Mouse (Mus musculus) gastrocnemius, postnatal 25 days (tissue): ENCODE data around the gene Trp53i11. TPM values are rescaled to one million over a fixed set of nuclear protein-coding genes. Genes with fewer than 3 reads are reported as not detected.
A peak's percentile ranks its signal among the peaks of the same experiment; 100 is the strongest.

Experiments
- DNase-seq: peaks from one replicate; pipeline ENCODE4 v3.0.0; 2022
- long read RNA-seq, 2 experiments: library from polyadenylated mRNA; stranded (forward); transcript quantifications; one replicate each; pipeline ENCODE4 v2.0.0; 2021
- total RNA-seq, 2 experiments: library from RNA; stranded (reverse); gene quantifications; 1 replicate in 1 of 2; 2 replicates in 1 of 2; pipeline ENCODE4 v1.2.3; 2021

Gene Trp53i11
- total RNA-seq = 1 to 10 TPM; 3.5 to 7.0 TPM
- long read RNA-seq, experiment 1, partial matches to known transcripts = 0 of 7 reads
- long read RNA-seq, experiment 1, other reads (novel, unspliced or antisense) = 5 of 7 reads
- long read RNA-seq, experiment 2, transcript Trp53i11-201 (8 exons, 2,654 nt) = major isoform, 6 of 17 reads
- long read RNA-seq, experiment 2, partial matches to known transcripts = 0 of 17 reads
- long read RNA-seq, experiment 2, other reads (novel, unspliced or antisense) = 9 of 17 reads

DNA sequence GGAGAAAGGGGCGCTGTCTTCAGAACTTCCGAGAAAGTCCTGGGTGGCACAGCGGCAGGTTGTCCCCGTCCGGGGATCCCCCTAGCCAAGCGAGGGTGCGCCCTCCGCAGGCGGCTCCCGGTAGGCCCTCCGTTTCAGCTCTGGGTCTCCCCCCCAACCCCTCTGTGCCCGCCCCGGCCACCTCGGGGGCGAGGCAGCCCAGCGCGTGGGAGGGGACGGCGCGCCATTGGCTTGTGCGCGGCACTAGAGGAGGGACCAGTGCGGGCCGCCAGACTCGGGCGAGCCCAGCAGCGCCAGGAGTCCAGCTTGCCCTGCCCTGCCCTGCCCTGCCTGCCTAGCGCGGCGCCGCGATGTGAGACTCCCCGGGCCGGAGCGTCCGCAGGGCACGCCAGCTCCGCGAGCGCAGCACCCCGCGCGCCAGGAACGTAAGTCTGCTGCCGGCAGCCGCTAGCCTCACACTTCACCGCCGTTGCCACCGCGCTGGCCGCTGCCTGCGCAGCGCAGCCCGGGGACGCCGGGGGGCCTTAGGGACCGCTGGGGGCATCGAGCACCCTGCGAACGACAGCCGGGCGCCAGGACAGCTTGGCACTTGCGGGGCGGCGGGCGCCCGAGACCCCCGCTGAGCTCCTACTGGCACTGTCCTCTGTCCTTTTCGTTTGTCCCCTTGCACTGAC is at the start of gene Trp53i11:
Gene Trp53i11 (plus strand): TSS at position 226 of the 674 bp plus-strand sequence.
- DNase-seq = peak; percentile 88

DNA sequence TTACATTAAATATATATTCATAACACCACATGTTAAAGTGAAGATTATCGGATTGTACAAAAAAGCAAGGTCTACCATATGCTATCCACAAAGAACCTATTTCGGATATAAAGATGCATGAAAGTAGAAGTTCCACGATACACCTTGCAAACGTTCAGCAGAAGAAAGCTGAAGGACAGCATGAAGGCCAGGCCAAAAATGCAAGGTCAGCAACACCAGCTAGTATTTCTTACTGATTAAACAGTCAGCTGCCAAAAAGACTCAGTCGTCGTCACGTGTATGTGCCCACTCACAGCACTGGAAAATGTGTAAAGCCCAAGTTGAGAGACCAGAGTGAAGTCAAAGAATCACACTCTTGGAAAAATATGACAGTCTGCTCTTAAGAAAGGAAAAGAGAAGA is 47.9 kb upstream of the Trp53i11 start:
- no peak for DNase-seq

DNA sequence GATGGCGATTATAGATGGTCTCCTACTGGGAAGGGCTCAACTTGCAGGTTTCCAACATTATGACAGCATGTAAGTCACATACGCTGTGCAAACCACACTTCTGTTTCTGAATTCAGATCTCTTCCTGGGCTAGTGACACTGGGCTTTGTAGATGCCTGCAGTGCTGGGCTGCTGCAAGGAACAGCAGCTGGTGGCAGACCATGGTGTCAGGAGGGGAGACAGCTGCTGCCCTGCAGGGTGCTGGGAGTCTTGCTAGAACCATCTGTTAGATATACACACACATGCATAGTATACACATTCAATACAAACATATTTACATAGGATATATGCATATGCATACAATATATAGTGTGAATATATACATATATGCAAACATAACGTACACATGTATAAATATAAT is 46.0 kb upstream of the Trp53i11 start:
- DNase-seq = no peak

DNA sequence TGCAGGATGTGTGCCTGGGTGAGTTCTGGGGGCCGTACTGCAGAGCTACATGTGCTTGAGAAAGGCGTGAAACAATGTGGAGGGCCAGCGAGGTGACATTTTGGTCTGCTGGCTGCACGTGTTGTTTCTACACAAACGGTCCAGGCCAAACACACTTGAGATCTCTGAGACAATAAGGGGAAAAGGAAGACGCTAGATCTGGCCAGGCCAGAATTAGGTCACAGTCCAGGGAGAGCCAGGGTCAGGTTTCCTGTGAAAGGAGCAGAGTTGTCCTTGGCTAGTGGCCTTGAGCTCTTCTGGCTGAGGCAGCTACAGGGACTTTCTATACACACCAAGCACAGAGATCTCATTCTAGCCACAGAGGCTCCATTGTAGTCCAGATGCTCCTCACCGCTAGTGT is 44.7 kb upstream of the Trp53i11 start:
- DNase-seq = peak; percentile 62

DNA sequence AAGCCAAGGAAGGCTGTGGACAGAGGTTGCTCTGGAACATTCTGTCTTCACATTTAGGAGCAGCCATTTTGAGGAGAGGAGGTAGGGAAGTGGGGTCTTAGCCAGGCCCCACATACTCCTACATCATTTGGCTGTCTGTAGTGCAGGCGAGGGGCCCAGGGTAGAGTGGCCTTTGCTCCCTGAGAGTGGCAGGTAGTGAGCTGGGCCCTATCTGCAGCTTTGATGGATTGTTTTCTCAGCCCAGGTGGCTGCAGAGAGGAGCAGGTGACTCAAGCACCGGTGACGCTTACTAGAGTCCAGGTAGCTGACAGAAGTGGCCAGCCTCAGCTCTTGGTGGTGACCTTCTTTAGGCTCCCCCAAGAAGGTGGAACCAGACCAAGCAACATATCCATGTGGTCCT is 43.2 kb upstream of the Trp53i11 start:
- no peak for DNase-seq

DNA sequence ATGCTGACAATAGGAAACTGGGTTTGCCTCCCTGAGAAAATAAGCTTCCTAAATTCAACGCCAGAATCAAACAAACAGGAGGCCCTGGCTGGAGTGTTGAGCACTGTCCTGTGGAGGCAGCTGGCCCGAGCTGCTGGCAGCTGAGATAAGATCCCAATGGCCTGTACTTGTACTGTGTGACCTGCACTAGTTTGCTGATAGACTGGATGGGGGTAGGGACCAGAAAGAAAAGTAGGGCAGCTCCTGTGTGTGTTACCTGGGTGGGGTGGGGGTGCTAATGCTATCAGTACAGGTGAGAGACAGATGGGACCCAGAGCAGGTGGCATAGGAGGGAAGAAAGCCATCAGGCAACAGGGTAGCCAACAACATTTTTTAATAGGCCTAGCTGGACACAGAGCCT is 37.3 kb upstream of the Trp53i11 start:
- no peak for DNase-seq

DNA sequence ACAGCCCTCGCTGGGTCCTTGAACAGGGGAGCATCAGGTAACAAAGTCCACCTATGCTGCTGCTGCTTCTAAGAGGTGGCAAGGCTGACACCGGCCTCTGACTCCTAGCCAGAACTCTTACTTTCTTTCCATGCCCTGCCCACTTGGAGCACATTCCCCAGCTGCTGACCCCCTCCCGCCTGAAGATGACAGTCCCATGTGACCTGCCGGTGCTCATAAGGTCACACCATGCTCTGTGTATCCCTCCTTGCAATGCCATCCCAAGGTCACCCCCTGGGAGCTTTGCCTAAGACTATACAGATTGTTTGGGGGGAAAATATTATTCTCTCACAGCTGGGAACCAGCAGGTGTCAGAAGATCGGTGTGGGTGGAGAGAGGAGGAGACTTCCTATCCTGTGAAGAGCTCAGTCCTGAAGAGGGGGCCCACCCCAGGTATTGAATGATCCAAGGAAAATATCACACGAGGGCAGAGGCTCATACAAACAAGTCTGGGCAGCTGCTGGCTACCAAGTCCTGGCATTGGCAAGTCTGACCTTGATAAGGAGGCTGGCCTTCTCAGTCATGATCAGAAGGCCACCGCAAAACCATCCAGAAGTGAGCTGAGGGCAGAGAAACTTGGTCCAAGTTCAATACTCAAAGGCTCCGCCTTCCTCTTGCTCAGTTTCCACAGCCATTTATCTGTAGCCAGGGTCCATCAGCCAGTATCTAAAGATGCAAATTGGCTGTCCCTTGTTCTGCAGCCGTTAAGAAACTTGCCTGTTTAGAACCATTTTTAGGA is 36.5 kb upstream of the Trp53i11 start:
- no peak for DNase-seq

DNA sequence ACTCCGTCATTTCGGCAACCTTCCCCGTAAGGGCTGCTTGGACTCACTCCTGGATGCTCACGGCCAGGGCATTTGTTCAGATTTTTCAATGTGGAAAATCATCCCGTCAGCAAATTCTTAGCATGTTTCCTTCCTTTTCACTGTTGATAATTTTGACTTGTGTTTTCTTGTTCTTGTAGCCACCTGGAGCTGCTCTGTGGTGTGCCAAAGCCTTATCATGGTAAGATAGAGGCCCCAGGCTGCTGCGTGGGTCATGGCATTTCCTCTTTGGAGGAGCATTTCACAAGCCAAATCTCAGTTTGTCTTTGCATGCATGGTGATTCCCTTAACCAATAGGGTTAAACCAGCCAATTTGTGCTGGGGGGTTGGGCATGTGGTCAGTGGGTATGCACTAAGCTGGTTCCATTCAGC is 35.2 kb upstream of the Trp53i11 start:
- DNase-seq = no peak

DNA sequence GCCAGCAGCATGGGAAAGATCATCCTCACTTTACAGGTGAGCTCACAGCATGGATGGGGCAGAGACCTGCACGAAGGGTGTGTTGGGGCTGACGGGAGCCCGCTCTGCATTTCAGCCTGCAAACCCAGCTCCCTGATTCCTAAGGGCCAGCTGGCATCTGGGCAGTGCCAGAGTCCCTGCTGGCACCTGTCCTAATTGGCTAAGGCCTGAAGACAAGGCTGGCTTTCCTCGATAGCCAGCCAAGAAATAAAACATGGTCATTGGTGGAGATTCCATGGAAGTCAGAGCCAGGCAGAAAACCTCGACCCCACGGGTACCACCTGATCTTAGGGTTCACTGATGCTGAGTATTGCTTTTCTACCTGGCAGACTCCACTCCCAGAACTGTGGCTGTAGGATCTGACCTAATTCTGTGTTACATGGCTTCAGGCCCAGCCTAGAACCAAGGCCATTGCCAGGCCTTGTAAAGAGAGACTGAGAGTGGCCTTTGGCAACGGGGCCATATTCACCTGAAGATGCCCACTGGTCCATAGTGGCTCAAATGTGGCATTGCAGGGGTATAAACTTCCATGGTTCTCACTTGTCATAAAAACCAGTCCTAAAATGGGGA is 34.4 kb upstream of the Trp53i11 start:
- no peak for DNase-seq

DNA sequence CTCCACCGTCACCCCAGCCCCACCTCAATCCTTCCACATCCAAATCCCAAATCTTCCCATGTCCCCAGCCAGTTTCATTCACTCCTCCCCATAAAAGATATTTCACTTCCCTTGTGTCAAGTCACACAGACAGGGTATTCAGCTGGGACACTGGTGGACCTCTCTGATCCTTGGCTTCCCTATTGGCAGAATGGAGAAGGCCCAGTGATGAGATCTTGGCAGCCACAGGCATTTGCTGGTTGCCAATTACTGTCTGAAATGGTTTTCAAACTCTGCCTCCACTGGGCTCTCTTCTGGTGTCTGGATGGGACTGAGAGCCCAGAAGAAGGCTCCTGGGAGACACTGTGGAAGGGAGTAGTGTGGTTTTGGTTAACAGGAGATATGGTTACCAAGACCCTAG is 33.5 kb upstream of the Trp53i11 start:
- no peak for DNase-seq

DNA sequence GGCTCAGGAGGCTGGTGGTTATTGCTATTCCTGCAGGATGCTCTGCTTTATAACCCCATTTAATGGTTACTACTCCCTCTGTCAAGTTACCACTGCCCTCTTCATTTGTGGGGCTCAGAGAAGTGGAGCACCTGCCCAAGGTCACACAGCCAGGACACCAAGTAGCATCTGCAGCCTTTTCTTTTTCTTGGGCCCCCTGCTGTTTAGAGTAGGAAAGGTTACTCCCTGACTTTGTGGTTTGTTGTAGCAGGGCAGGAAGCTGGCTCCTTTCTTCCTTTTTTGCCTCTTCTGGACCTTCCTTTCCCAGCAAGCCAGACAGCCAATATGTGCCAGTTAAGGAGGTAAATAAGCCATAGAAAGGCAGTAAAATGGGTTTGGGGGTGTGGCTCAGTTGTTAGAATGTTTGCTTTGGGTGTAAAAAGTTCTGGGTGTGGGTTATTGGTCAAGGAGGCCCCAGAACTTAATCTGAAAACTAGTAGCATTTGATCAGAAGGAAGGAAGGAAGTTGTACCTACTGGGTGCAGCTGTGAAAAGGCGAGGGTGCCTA is 32.8 kb upstream of the Trp53i11 start:
- no peak for DNase-seq

DNA sequence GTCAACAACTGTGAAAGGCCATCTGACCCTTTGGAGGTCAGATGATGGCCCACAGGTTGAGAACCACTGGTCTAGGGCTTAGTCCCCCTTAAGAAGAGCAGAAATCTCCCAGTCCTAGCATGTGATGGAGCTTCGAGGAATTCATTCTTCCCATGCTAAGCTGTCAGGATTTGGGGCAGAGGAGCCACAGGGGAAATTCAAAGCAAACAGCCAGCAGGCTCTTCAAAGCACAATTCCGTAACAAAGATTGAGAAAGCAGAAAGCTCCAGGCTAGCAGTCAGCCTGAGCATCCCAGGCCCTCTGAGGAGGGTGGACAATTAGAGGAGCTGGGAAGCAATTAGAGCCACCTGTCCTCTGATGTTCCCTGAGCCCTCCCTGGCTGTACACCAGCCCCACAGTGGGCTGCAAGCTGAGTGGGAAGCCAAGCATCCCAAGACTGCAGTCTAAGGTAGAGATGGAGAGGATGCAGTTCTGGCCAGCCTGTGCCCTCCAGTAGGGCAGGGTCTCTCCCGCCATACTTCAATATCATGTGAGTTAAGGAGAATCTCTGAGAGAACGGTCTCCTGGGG is 26.8 kb upstream of the Trp53i11 start:
- no peak for DNase-seq

DNA sequence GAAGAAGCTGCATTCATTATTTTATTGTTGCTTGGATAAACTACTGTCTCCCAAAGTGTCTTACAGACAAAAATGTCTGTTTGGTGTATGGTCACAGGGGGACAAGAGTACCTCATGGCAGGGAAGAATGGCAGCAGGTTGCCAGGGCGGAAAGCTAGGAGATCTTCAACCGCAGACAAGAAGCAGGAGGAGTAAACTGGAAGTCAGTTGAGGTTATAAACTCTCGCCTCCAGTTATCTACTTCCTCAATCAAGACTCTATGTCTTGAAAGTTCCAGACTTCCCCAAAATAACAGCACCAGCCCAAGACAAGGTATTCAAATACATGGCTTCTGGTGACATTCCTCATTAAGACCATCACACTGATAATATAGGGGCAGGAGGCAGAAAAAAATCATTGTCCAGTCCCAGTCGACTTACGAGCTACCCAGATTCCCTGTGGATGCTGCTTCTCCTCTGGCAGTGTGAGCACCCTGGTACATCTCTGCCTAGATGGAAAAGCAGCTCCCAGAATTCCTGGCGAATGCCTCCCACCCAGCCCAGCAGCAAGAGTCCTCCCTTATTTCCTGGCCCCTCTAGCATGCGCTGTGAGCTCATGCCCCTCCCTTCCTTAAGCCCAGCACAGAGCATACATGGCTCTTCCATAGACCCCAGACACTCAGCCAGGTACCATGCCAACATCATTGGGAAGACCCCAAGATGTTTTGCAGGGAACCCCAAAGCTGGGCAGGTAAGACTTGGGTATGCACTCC is 25.3 kb upstream of the Trp53i11 start:
- no peak for DNase-seq

DNA sequence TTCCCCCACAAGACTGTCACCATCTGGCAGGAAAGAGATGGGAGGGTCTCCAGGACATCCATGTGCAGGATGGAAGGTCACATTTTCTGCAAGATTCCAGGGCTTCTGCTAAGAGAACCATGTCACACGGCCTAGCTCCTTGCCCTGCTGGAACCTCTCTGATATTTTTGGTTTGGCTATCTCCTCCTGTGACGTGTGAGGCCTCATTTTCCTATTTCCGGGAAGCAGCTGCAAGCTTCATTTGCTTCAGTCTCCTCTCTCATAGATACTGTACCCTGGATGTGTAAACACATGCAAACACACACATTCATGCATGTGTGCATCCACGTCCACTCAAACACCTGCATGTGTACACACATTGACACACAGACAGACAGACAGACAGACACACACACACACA is 24.6 kb upstream of the Trp53i11 start:
- no peak for DNase-seq

DNA sequence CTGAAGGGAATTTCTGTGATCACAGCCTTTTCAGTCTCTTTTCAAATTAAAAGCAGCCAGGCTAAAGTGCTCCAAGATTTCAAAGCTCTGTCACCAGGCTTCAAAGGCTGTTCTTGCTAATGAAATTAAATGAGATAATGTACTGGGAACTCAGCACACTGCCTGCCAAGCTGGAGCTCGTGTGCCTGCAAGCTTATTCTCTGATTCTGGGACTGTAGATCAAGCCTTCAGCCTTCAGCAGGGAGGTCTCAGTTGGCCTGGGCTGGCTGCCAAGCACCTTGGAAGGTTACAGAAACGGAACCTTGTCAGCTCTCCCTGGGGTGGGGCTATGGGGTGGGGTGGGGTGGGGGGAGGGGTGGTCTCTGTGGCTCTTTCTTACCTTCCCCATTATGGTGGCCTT is 24.0 kb upstream of the Trp53i11 start:
- DNase-seq = no peak

DNA sequence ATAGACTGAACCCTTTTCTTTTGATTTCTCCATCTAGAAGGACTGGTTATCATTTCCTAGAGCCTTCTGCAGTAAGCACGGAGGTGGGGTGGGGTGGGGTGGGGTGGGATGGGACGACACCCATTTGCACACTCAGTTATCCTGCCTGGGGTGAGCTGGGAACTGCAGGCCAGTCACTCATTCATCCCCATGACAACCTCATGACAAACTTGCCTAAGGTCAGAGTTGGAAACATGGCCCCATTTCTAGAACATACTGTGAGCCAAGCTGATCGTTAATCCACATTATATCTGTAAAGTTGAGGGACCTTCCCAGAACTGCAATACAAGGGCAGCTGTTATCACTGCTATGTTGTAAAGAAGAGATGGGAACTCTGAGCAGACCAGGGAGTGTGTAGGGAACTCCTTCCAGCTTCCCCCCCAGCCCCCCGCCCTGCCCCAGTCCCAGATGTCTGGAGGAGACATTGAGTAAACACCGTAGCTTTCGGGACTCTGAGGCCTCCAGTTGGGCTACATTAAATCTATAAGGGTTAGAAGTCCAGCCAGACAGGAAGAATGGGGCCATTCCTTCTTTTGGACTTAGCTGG is 23.5 kb upstream of the Trp53i11 start:
- DNase-seq = no peak

DNA sequence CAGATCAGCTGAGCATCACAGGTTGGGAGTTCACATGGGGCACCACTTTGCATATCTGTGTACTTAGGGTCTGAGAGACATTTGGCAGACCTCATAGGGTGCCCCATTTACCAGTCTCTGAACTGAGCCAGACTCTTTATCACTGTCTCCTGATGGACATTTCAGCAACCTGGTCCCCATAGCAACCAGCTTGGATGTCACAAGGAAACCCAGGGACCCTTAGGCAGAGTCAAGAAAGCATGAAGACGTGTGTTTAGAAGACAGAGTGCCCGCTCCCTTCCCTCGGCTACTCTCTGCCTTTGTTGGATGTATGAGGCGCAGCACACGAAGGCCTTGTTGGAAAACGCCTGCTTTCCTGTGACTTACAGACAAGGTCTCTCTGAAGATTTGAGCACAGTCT is 21.1 kb upstream of the Trp53i11 start:
- DNase-seq = no peak

DNA sequence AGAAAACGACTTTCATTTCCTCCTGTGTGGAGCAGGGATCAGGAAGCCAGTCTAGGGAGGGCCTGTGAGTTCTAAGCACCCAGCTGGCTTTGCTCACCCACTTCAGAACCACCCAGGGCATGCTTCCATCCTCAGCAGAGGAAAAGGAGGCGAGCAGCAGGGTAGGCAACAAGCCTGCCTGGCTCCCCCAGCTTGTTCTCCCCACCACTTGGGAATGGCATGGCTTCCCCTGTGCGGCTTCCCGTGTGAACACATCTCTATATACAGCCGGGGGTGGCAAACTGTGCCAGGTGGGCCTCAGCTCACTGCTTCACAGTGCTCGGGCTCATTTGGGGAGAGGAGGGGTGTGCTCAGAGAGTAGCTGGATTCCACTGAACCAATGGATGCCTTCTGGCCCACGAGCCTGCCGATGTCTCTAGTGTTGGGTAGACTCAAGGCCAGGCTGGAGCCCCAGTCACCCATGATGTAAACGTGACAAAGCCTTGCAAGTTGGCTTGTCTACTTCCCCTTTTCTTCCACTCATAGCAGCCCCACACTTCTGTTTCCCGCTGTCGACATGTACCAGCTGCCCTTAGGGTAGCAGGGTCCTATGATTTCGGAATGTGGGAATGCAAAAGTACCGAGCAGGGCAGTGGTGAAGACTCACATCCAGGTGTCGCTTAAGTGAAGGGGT is 20.5 kb upstream of the Trp53i11 start:
- DNase-seq = no peak

DNA sequence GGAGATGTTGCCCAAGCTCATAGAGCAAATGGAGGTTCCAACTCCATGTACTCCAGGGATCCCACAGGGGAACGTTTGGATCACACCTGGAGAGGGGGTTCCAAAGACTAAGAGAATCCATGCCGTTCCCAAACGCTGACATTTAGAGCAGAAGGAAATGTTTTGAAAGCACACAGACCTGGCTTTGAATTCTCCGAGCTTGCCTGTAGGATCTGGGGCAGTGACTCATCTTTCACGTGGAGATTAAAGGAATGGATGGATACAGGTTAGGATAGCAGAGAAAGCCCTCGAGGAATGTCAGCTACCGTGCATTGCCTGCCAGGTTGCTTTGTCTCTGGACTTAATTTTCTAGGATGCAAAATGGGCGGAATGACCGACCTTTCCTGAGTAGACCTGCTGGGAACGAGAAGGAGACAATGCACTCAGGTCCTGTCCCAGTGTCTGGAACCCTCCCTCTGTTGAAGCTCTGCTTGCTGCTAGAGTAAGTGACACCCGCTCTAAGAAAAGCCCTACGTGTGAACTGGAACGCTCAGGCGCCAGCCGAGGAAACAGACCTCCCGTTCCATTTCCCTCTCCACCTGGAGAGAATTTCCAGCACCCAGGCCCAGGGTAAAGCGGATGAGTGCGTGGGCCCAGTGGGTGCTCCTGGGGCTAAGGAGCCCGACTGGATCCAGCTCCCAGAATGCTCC is 17.0 kb upstream of the Trp53i11 start:
- no peak for DNase-seq

DNA sequence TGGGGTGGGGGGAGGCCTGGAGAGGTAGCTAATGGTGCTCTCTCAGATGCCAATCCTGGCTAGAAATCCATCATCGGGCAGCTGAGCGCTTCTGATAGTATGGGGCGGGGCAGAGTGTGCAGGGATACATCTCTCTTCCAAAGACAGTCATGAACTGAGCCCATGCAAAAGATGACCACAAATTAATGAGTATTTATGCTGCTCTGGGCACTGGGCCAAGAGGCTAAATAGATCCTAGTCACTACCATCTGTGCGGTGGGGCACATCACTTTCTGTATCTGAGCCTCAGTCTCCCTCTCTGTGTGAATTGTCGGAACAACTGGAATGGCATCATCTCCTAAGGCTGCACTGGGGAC is 16.5 kb upstream of the Trp53i11 start:
- no peak for DNase-seq
